Mouse (Mus musculus): ENCODE measurements around the gene Soat1. TPM values are rescaled to one million over a fixed set of nuclear protein-coding genes. Genes with fewer than 3 reads are reported as not detected.

Soat1 gene
- total RNA-seq, 1 experiment from 2014 or later, result 48.3 TPM

- ATAC-seq (replicated peaks in 1 of 2; ENCODE audit: insufficient read depth in 1 of 2, low FRiP score in 2 of 2, low TSS enrichment in 1 of 2, low read depth in 1 of 2, poor library complexity in 2 of 2, severe bottlenecking in 2 of 2), result peak in 1 of 2 experiments; percentile 31; a peak in 1 of 4 replicates
Measured at GRCm38 (mm10) chr1:156471071-156471470, 3.1 kb downstream of the Soat1 start.

- no peak for ATAC-seq (replicated peaks in 1 of 2; ENCODE audit: insufficient read depth in 1 of 2, low FRiP score in 2 of 2, low TSS enrichment in 1 of 2, low read depth in 1 of 2, poor library complexity in 2 of 2, severe bottlenecking in 2 of 2)
Measured at GRCm38 (mm10) chr1:156470557-156470956, 3.6 kb downstream of the Soat1 start.

- no peak for ATAC-seq (replicated peaks in 1 of 2; ENCODE audit: insufficient read depth in 1 of 2, low FRiP score in 2 of 2, low TSS enrichment in 1 of 2, low read depth in 1 of 2, poor library complexity in 2 of 2, severe bottlenecking in 2 of 2)
Measured at GRCm38 (mm10) chr1:156468576-156468975, 5.6 kb downstream of the Soat1 start.

- peak in 1 of 2 experiments; percentile 25; a peak in 1 of 4 replicates for ATAC-seq (replicated peaks in 1 of 2; ENCODE audit: insufficient read depth in 1 of 2, low FRiP score in 2 of 2, low TSS enrichment in 1 of 2, low read depth in 1 of 2, poor library complexity in 2 of 2, severe bottlenecking in 2 of 2)
Measured at GRCm38 (mm10) chr1:156467655-156468255, 6.4 kb downstream of the Soat1 start.

- no peak for ATAC-seq (replicated peaks in 1 of 2; ENCODE audit: insufficient read depth in 1 of 2, low FRiP score in 2 of 2, low TSS enrichment in 1 of 2, low read depth in 1 of 2, poor library complexity in 2 of 2, severe bottlenecking in 2 of 2)
Measured at GRCm38 (mm10) chr1:156464963-156465362, 9.2 kb downstream of the Soat1 start.

- no peak for ATAC-seq (replicated peaks in 1 of 2; ENCODE audit: insufficient read depth in 1 of 2, low FRiP score in 2 of 2, low TSS enrichment in 1 of 2, low read depth in 1 of 2, poor library complexity in 2 of 2, severe bottlenecking in 2 of 2)
Measured at GRCm38 (mm10) chr1:156463981-156464853, 9.9 kb downstream of the Soat1 start.

GRCm38 (mm10) chr1:156462273-156462991 is 11.7 kb downstream of the Soat1 start:
- ATAC-seq (replicated peaks in 1 of 2; ENCODE audit: insufficient read depth in 1 of 2, low FRiP score in 2 of 2, low TSS enrichment in 1 of 2, low read depth in 1 of 2, poor library complexity in 2 of 2, severe bottlenecking in 2 of 2), result peak in 1 of 2 experiments; percentile 39; a peak in 2 of 4 replicates

GRCm38 (mm10) chr1:156461036-156461435 is 13.1 kb downstream of the Soat1 start:
- no peak for ATAC-seq (replicated peaks in 1 of 2; ENCODE audit: insufficient read depth in 1 of 2, low FRiP score in 2 of 2, low TSS enrichment in 1 of 2, low read depth in 1 of 2, poor library complexity in 2 of 2, severe bottlenecking in 2 of 2)

- ATAC-seq (replicated peaks in 1 of 2; ENCODE audit: insufficient read depth in 1 of 2, low FRiP score in 2 of 2, low TSS enrichment in 1 of 2, low read depth in 1 of 2, poor library complexity in 2 of 2, severe bottlenecking in 2 of 2), result no peak
Measured at GRCm38 (mm10) chr1:156460216-156460615, 13.9 kb downstream of the Soat1 start.

- ATAC-seq (replicated peaks in 1 of 2; ENCODE audit: insufficient read depth in 1 of 2, low FRiP score in 2 of 2, low TSS enrichment in 1 of 2, low read depth in 1 of 2, poor library complexity in 2 of 2, severe bottlenecking in 2 of 2), result peak; percentile 87 to 92
Measured at GRCm38 (mm10) chr1:156459690-156460089, 14.4 kb downstream of the Soat1 start.

DNA sequence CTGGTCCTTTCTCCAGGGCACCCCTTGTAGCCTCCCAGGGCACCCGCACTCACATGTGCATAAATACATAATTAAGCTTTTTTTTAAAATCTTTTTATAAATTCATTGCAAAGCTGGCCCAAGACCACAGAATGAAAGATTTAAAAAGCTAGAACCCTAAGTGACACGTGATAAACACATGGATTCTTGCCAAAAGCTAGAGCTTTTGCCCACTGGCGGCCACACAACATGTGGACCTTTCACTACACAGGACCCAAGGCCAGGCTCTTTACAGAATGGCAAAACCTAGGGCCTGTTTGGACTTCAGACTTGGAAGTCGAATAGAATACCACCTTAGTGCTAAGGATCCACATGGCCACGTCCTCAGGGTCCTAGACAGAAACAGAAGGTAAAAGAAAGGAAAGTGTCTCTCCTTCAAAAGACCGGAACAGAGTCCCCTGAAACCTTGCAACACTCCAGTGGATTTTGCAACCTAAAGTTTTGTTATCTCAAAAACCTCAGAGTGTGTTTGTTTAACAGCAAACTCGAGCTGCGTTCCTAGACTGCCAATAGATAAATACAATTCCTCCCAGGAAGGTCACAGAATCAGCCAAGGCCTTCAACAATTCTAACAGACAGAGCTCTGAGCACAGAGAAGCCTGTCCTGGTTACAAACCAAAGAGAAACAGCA is 15.6 kb downstream of the Soat1 start:
- ATAC-seq (replicated peaks in 1 of 2; ENCODE audit: insufficient read depth in 1 of 2, low FRiP score in 2 of 2, low TSS enrichment in 1 of 2, low read depth in 1 of 2, poor library complexity in 2 of 2, severe bottlenecking in 2 of 2), result no peak

DNA sequence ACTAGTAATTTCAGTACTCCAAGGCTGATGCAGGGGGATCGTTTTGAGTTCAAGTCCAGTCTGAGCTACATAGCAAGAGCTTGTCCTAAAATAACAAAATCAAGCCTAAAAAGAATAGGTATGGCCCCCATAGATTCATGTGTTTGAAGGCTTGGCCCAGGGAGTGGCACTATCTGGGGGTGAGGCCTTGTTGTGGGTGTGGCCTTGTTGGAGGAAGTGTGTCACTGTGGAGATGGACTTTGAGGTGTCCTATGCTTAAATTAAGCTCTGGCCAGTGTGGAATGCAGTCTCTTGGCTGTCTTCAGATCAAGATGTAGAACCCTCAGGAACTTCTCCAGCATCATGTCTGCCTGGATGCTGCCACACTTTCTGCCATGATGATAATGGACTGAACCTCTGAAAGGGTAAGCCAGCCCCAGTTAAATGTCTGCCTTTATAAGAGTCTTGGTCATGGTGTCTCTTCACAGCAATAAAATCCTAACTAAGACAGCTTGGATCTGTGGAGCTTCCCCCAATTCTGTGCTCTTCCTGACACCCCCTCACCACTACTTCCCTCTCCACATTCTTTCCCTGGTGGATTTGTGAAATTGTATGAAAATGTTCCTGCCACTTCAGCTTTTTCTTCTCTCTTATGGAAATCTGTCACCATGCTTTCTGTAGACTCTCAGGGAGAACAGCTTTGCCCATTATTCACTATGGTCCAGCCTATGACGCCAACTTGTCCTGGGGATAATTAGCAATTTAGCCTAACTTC is 18.9 kb downstream of the Soat1 start:
- ATAC-seq (replicated peaks in 1 of 2; ENCODE audit: insufficient read depth in 1 of 2, low FRiP score in 2 of 2, low TSS enrichment in 1 of 2, low read depth in 1 of 2, poor library complexity in 2 of 2, severe bottlenecking in 2 of 2), result no peak

- ATAC-seq (replicated peaks in 1 of 2; ENCODE audit: insufficient read depth in 1 of 2, low FRiP score in 2 of 2, low TSS enrichment in 1 of 2, low read depth in 1 of 2, poor library complexity in 2 of 2, severe bottlenecking in 2 of 2), result no peak
Measured at GRCm38 (mm10) chr1:156454384-156454783, 19.7 kb downstream of the Soat1 start.

- ATAC-seq (replicated peaks in 1 of 2; ENCODE audit: insufficient read depth in 1 of 2, low FRiP score in 2 of 2, low TSS enrichment in 1 of 2, low read depth in 1 of 2, poor library complexity in 2 of 2, severe bottlenecking in 2 of 2), result no peak
Measured at GRCm38 (mm10) chr1:156453876-156454275, 20.3 kb downstream of the Soat1 start.

- no peak for ATAC-seq (replicated peaks in 1 of 2; ENCODE audit: insufficient read depth in 1 of 2, low FRiP score in 2 of 2, low TSS enrichment in 1 of 2, low read depth in 1 of 2, poor library complexity in 2 of 2, severe bottlenecking in 2 of 2)
Measured at GRCm38 (mm10) chr1:156450478-156450877, 23.7 kb downstream of the Soat1 start.

DNA sequence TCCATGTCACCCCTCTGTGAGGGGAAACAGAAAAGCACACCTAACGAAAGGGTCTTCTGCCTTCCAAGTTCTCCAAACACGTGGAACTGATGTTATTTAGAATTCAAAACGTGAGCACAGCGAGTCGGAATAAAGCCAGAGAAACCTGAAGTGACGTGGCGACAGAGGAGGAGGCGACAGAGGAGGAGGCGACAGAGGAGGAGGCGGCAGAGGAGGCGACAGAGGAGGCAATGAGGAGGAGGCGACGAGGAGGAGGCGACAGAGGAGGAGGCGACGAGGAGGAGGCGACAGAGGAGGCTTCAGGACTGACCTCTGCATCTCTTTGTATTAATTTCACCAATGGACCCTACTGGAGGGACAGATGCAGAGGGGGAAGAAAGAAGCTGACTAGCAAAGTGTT is 24.4 kb downstream of the Soat1 start:
- ATAC-seq (replicated peaks in 1 of 2; ENCODE audit: insufficient read depth in 1 of 2, low FRiP score in 2 of 2, low TSS enrichment in 1 of 2, low read depth in 1 of 2, poor library complexity in 2 of 2, severe bottlenecking in 2 of 2), result no peak

DNA sequence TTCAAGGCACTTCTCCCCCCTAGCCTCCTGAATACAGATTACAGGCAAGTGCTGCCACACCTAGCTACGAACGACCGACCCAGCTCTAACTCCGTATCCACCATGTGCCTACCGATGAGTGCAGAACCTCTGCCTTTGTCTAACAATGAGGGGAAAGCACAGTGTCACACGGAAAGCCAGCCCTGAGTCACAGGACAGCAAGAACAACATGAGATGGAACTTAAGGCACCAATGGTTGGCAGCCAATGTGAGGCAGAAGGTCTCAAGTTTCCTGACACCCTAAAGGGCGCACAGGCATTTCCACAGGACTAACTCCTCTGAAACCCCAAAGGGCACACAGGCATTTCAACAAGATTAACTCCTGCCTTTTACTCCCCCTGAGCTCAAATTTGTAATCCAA is 25.0 kb downstream of the Soat1 start:
- no peak for ATAC-seq (replicated peaks in 1 of 2; ENCODE audit: insufficient read depth in 1 of 2, low FRiP score in 2 of 2, low TSS enrichment in 1 of 2, low read depth in 1 of 2, poor library complexity in 2 of 2, severe bottlenecking in 2 of 2)
